Mouse (Mus musculus) thymus, adult 2 months (tissue): ENCODE results near the gene B230118H07Rik. TPM values are rescaled to one million over a fixed set of nuclear protein-coding genes. Genes with fewer than 3 reads are reported as not detected.

Experiments
- DNase-seq: peaks from one replicate; pipeline ENCODE4 v3.0.0; 2021
- H3K27ac ChIP-seq: fragments of 200-500 bp; 2 replicates; pipeline ENCODE4 v1.5.1; 2012; ENCODE audit warnings: low read length, control low read depth; ENCODE audit not compliant: control insufficient read depth, insufficient read depth
- H3K27me3 ChIP-seq: fragments of 200-500 bp; 2 replicates; pipeline ENCODE4 v1.6.1; 2012; ENCODE audit warnings: mild to moderate bottlenecking, low read length, moderate library complexity, mixed read lengths; ENCODE audit not compliant: control insufficient read depth, insufficient read depth
- H3K36me3 ChIP-seq: fragments of 200-500 bp; 2 replicates; pipeline ENCODE4 v1.6.1; 2012; ENCODE audit warnings: mild to moderate bottlenecking, low read length, moderate library complexity; ENCODE audit not compliant: control insufficient read depth, insufficient read depth
- H3K4me1 ChIP-seq: fragments of 200-500 bp; replicated peaks from 2 replicates; pipeline ENCODE4 v1.6.1; 2012; ENCODE audit warnings: low read length; ENCODE audit not compliant: control insufficient read depth, insufficient read depth
- H3K4me3 ChIP-seq: fragments of 200-500 bp; 2 replicates; pipeline ENCODE4 v1.5.1; 2012; ENCODE audit warnings: mild to moderate bottlenecking, low read length, control low read depth, moderate library complexity; ENCODE audit not compliant: control insufficient read depth, insufficient read depth
- CTCF ChIP-seq: fragments of 200-500 bp; IDR thresholded peaks from 2 replicates; pipeline ENCODE4 v1.5.1; 2012; ENCODE audit warnings: mild to moderate bottlenecking, control low read depth, low read length, moderate library complexity, borderline replicate concordance; ENCODE audit not compliant: control insufficient read depth, poor library complexity, insufficient read depth; ENCODE audit errors: extremely low read depth
- POLR2A ChIP-seq: fragments of 200-500 bp; IDR thresholded peaks from 2 replicates; pipeline ENCODE4 v1.6.1; 2012; ENCODE audit warnings: mild to moderate bottlenecking, low read length, control low read depth, moderate library complexity; ENCODE audit not compliant: control insufficient read depth, poor library complexity, insufficient read depth; ENCODE audit errors: extremely low read depth
- WGBS: fragments of 180-500 bp; shearing (Covaris S2); methylation state at CpG from one replicate; pipeline ENCODE4 v1.1.7; 2018; 5-methylcytosine and 5-hydroxymethylcytosine counted together
- polyA plus RNA-seq: library from polyadenylated mRNA; depleted of rRNA; stranded (reverse); fragments of >200 nt; gene quantifications from 2 replicates; pipeline ENCODE4 v1.2.3, GENCODE M21; 2012

Gene B230118H07Rik
- polyA plus RNA-seq, 1 experiment, result 3.4 TPM

DNA sequence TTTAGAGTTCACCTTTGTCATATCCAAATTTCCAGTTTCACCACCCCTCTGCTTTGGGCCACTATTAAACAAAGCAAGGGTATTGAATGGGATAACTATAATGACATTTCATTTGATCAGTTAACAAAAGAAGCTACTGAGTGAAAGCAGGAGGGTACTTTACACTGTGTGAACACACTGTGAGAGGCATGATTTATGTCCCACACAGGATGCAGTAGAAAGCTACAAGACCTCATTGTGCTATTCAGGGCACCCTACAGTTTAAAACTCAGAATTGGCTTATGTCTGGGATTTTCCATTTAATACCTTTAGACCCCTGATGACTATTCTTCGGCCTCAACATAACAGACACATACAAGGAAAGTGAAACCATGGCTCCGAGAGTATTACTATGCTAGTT lies 26.3 kb downstream of the B230118H07Rik start:
- peaks cover 14% of the 10 kb centered on the region for H3K4me1 ChIP-seq

DNA sequence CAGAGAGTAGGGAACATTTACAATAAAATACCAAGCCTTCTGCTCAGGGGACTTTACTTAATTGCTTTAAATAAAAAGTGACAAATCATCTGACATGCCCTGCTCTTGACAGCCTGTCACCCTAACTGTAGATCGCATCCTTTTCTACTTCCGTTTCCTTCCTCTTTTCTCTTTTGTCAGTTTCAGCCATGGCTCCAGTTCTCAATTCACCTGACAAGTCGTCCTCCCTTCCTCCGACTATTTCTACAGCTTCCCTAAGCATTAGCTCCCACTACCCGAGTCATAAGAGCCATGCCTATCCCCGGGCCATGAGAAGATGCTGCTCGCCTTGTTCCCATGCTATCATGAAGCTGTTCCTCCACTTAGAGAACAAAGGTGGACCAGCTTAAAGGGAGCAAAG lies 27.7 kb downstream of the B230118H07Rik start:
- peak overlapping the region; percentile 100 for H3K27ac ChIP-seq
- peaks cover 17% of the 10 kb centered on the region for H3K4me1 ChIP-seq
- H3K36me3 ChIP-seq, result peaks cover 4% of the 10 kb centered on the region; the same call in 1 of the 2 replicates
- H3K27me3 ChIP-seq, result no peaks in the 10 kb centered on the region
- WGBS, result 11% methylated on average over 7 of the region's 7 CpGs
- H3K4me3 ChIP-seq, result no peak overlapping the region
- TF ChIP-seq CTCF (no peak), POLR2A (no peak)
- DNase-seq, result peak; percentile 25

More for the DNA sequence above, 26.3 kb downstream of the B230118H07Rik start:
- no peak overlapping the region; the same call in 1 of the 2 replicates for H3K27ac ChIP-seq
- peak; percentile 6 for DNase-seq
- H3K27me3 ChIP-seq, result no peaks in the 10 kb centered on the region
- WGBS, result 44% methylated on average over 2 of the region's 2 CpGs
- TF ChIP-seq POLR2A, result no peak
- no peak for TF ChIP-seq CTCF
- H3K36me3 ChIP-seq, result peaks cover 5% of the 10 kb centered on the region; the same call in 1 of the 2 replicates
- no peak overlapping the region for H3K4me3 ChIP-seq

DNA sequence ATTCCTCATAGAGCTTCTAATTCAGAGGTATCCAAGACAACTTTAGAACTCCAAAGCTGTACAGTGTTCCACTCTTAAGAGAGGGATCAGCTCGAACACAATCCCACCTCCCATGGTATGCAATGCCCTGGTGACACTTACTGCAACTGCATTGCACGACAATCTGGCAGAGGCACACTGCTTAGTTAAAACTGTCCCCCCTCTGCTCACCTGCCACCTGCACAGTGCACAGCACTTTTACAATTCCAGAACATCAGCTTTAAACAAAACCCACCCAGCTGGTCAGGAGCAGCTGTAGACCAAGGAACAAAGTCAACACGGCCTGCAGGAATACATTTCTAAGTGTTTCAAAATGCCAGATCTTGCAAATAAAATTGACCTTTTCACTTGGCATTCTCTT lies 28.4 kb downstream of the B230118H07Rik start:
- no peaks in the 10 kb centered on the region for H3K27me3 ChIP-seq
- H3K36me3 ChIP-seq, result no peaks in the 10 kb centered on the region
- H3K4me3 ChIP-seq, result no peak overlapping the region
- 20% methylated on average over 3 of the region's 3 CpGs for WGBS
- H3K27ac ChIP-seq, result peak overlapping the region; percentile 45
- peak; percentile 58 for DNase-seq
- TF ChIP-seq POLR2A (no peak), CTCF (no peak)
- H3K4me1 ChIP-seq, result peaks cover 20% of the 10 kb centered on the region

DNA sequence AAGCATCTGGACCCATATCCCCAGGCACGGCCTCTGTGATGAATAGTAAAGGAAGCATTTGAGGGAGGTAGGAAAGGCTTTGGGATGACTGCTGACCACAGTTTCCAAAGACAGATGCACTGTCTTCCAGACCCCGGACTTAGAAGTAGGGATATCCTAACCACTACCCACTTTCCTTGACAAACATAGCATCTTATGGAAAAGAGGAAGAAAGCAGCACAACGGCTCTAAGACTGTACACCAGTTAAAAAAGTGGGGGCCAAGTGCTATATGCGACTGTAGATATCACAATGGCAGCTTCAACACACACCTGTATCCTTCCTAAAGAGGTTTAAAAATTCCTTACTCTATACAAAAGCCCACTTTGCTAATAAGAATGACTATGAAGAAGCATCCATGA lies 31.0 kb downstream of the B230118H07Rik start:
- H3K36me3 ChIP-seq, result no peaks in the 10 kb centered on the region
- 59% methylated on average over 4 of the region's 4 CpGs for WGBS
- no peak overlapping the region for H3K4me3 ChIP-seq
- DNase-seq, result no peak
- H3K27me3 ChIP-seq, result no peaks in the 10 kb centered on the region
- TF ChIP-seq CTCF, result no peak
- no peak for TF ChIP-seq POLR2A
- H3K27ac ChIP-seq, result no peak overlapping the region
- H3K4me1 ChIP-seq, result peaks cover 23% of the 10 kb centered on the region

DNA sequence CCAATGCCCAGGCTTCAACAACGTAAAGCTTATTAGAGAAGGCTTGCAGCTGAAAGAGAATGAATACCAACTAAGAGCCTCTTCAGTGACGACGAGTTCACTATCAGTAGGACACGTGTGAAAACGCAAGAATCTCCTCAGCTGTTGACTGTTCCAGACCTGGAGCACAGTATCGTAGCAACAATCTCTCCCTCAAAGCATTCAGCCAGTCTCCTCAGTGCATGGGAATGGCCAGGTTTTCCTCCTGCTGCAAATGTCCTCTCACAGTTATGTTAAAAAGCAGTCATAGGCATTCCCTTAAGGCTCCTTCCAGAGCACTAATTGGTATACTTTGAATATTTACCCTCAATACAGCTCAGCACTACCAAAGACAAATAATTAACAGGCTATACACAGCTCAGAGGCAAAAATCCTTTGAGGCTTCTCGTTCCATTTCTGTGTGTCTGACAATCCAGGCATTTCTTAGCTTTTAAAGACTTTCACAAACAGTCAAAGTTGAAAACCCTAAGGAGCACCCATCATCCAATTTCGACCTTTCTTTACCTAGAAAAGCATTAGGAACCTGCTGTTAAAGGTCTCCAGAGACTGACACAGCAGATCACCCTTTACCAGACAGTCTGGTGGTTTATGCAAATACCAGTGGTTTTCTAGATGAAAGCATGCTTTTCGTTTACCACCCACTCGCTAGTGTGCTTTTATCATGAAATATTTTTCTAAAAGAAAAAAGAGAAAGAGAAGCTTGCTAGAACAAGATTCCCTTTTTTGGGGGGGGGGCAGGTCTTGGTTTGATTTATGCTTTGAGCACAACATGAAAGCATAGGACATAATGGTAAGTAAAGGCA lies 33.6 kb downstream of the B230118H07Rik start:
- Histone ChIP-seq H3K36me3 (no peaks in the 10 kb centered on the region), H3K4me3 (no peak overlapping the region), H3K4me1 (peaks cover 16% of the 10 kb centered on the region), H3K27ac (no peak overlapping the region), H3K27me3 (no peaks in the 10 kb centered on the region)
- TF ChIP-seq CTCF (no peak), POLR2A (no peak)
- peak; percentile 32 for DNase-seq
- 55% methylated on average over 10 of the region's 10 CpGs for WGBS

DNA sequence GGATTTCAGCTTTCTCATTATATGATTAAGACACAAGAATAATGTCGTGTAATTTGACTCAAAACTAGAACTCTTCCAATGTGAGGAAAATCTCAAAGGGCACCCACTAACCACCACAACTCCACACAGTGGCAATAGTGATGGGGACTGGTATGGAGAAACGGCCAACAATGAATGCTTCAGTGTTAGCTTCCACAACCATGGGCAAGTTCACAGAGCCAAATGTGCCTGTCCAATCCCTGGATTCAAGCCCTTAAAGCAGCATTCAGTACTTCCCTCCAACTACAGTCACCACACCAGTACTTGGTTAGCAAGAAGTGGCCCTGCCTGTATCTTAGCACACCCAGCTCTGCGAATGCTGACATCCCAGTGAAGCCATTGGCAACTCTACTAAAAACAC lies 38.5 kb downstream of the B230118H07Rik start:
- no peak overlapping the region for H3K27ac ChIP-seq
- WGBS, result 95% methylated on average over 3 of the region's 3 CpGs
- H3K4me1 ChIP-seq, result peaks cover 20% of the 10 kb centered on the region
- DNase-seq, result no peak
- no peak overlapping the region for H3K4me3 ChIP-seq
- H3K36me3 ChIP-seq, result no peaks in the 10 kb centered on the region
- TF ChIP-seq POLR2A (no peak), CTCF (no peak)
- no peaks in the 10 kb centered on the region for H3K27me3 ChIP-seq
